Mouse (Mus musculus): ENCODE measurements around the gene Trim7.
"Not testable (repeated sequence)": the region's sequence is repeated elsewhere in the genome, so short reads cannot be mapped to it uniquely, and the experiment has no call there.

The Trim7 gene

GRCm38 (mm10) chr11:48823536-48823972 is 2.4 kb upstream of the Trim7 start:
- DNase-seq (ENCODE audit: low spot score) = no peak

GRCm38 (mm10) chr11:48824311-48824830 is 1.6 kb upstream of the Trim7 start:
- DNase-seq (ENCODE audit: low spot score) = no peak

- no peak for DNase-seq (ENCODE audit: low spot score)
Observed at GRCm38 (mm10) chr11:48826752-48827096, 784 bp downstream of the Trim7 start.

GRCm38 (mm10) chr11:48827926-48828325 is 2.0 kb downstream of the Trim7 start:
- DNase-seq (ENCODE audit: low spot score) = no peak

DNA sequence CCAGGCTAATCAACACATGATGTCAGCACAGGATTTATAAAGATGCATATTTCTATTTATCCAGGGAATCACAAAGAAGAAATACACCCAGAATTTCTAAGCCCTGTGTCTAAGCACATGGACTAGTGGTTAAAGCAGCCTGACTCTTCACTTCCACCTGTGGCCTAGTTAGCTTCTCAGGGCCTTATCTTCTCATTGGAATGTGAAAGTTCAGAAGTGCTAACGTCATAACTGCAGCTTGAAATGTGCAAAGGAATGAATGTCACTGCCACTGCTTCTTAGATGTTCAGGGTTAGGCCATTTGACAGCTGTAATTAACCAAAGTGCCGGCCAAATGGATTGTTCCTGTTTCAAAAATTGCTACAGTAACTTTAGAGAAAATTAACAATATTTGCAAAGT is 4.3 kb downstream of the Trim7 start:
- no peak for DNase-seq (ENCODE audit: low spot score)

GRCm38 (mm10) chr11:48831273-48831672 is 5.3 kb downstream of the Trim7 start:
- no peak for DNase-seq (ENCODE audit: low spot score)

- no peak for DNase-seq (ENCODE audit: low spot score)
Observed at GRCm38 (mm10) chr11:48833078-48833730, 7.3 kb downstream of the Trim7 start.

DNA sequence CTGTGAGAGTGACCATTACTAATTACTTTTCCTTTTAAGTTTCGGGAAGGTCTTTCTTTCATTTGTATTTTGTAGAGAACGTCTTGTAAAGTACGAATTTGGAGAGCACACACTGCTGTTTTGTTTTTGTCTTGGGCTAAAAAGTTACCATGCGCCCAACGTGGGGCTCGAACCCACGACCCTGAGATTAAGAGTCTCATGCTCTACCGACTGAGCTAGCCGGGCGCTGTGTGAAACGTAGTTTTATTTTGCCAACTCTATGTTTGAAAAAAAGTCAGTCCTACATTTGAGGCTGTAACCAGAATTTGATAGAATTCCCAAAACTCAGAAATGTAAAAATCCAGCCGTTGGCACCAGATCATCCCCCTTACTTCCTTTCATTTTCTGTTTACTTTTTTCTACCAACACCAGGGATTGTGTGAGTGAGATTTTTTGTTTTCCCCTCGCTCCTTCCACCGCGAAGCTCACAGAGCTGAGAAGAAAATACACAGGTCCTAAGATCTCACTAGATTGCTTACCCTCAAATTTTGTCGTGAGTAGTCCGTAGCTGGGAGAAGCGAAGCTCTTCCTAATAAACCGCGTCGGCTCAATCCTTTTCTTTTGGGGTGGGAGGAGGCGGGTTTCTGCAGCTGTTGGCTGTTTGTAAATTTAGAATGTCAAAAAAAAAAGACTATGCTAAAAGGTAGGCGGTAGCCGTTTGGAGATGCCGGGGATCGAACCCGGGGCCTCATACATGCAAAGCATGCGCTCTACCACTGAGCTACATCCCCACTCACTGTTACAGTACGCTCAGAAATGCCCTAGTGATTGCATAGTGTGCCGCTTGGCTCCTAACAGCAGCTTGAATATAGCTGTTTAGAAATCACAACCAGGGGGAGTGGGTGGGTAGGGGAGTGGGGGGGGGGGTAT is 8.0 kb downstream of the Trim7 start:
- DNase-seq (ENCODE audit: low spot score) = peak; percentile 87

GRCm38 (mm10) chr11:48835923-48836322 is 10.0 kb downstream of the Trim7 start:
- DNase-seq (ENCODE audit: low spot score) = no peak

DNA sequence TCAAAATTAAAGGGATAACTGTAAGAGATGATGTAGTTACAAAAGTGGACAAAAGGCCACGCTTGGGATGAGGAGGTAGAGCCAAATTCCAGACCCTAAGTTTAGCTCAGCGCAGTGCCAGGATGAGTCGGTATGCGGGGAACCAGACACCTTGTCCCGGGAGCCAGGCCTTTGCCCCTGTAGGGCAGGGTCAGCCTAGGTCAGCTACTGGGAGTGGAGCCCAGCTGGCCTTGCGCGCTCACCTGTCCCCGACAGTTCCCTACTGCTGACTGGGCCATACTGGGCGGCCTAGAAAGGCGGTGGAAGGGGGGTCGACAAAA is 11.0 kb downstream of the Trim7 start:
- no peak for DNase-seq (ENCODE audit: low spot score)

DNA sequence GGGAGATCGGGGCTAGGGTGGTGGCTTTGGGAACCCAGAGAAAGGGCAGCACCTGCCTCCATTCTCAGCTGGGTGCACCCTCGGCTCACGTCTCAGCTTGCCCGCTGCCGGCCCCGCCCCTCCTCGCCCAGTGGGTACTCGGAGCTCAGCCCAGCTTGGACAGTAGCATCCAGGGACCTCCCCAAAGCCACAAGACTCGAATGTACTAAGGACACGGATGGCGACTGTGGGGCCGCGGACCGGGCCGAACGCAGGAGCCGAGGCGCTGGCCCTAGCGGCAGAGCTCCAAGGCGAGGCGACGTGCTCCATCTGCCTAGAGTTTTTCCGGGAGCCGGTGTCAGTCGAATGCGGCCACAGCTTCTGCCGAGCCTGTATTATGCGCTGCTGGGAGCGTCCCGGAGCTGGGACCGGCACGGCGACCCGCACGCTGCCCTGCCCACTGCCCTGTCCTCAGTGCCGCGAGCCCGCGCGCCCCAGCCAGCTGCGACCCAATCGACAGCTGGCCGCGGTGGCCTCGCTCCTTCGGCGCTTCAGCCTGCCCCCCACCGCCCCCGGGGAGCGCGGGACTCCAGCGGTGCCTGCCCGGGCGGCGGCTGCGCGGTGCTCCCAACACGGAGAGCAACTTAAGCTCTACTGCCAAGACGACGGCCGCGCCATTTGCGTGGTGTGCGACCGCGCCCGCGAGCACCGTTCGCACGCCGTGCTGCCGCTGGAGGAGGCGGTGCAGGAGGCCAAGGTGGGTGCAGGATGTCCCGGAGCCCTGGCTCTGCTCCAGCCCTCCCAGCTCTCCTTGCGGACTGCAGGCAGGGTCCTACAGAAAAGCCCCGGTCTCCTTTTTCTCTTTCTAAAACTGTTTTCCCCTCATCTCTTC is 11.6 kb downstream of the Trim7 start:
- DNase-seq (ENCODE audit: low spot score) = peak; percentile 48

DNA sequence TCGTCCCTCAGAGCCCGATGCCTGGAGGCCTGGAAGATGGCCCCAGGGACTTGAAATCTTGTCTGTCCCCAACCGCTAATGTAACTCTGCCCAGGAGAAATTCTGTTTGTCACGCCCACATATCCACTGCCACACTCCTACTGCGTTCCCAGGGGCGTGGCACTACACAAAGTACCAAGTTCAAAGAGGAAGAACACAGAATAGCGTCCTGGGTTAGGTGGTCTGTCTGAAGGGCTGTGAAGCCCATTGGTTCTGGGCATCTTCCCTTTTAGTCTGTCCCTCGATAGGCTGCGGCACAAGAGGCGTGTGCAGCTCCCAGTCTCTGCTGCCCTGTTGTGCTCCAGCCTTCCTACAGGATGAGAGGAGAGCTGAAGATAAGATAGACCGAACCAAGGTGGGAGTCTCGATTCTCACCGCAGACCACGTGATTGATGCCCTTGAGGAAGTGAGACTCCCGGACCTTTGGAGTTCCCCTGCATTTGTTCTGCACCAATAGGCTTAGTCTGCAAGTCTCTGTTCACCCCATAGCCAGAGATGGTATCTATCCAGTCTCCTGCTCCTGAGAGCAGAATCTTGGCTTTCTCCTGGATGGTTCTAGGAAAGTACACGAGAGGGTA is 12.3 kb downstream of the Trim7 start:
- DNase-seq (ENCODE audit: low spot score) = no peak

DNA sequence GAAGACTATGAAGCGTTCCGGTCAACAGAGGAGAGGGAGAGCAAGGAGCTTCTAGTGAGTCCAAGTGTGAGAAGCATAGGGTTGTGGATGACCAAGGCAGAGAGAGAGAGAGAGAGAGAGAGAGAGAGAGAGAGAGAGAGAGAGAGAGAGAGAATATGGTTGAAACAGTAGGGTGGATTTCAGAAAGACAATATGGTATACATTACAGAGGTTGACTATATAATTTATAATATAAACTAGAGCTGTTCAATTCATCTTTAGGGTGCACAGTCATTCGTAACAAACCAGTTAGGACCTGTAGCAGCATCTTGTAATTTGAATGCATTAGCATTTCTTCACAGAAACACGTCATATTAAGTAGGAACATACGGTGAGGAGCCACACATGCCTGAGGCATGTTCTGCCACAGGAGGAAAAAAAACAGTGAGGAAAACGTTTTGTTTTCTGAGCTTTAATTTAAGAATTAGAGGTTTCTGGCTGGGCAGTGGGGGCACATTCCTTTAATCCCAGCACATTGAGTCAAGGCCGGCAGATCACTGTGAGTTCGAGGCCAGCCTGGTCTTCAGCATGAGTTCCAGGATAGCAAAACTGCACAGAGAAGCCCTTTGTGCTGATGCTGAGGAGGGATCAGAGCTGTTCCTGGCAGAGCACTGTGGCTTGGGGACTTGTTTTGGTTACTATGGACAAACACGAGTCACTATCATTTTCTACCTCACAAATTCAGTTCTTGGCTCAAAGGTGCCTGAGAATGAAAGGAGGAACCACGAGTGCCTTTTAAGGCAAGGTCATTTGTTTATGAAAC is 13.1 kb downstream of the Trim7 start:
- no peak for DNase-seq (ENCODE audit: low spot score)

GRCm38 (mm10) chr11:48840805-48841204 is 14.9 kb downstream of the Trim7 start:
- DNase-seq (ENCODE audit: low spot score) = no peak

DNA sequence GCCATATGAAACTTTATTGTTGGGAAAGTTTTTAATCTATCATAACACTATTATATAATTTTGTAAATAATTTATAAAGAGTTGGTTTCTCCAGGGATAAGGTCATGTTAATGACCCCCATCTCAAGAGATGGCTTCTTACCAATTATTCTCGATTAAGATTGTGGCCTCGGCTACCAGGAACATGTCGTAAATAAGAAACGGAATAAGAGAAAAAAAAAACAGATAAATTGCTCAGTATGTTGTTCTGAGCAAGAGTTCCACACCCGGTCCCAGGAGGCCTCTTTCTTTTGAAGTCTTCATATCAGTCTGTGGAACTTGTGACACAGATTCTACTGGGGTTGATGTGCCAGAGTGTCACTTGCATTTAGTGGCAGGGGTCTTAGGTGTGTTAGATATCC is 15.3 kb downstream of the Trim7 start:
- no peak for DNase-seq (ENCODE audit: low spot score)

DNA sequence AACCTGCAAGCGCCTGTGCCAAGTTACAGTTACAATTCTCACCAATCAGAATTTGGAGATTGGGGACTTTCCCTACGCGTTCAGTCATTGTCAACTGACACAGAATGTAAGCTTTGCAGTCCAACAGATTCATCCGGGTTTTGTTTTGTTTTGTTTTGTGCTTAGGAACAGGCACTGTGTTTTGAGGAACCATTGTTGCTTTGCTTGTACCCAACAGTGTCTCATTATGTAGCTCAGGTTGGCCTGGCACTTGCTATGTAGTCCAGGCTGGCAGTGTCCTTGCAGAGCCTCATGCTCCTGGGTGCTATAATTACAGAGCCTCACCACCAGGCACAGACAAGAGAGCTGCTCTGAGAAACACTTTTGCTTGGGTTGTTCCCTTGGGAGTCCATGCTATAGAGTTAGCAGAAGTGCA is 16.4 kb downstream of the Trim7 start:
- no peak for DNase-seq (ENCODE audit: low spot score)

DNA sequence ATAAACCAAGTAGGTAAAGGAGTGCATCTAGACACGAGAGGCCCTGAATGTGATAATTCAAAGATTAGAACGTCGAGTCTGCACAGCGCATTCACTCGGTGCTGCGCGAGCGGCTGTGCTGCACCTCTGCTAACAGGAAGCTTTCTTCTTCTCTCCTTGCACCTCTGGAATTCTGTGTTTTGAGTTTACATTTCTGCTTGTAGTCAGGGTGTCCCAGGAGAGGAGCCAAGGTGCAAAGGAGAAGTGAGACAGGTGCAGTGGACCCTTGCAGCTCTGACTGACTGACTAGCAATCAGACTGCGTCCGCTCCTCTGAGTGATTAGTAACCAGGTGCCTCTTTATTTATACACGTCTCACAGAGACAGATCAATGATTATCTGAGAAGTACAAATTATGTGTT is 17.3 kb downstream of the Trim7 start:
- DNase-seq (ENCODE audit: low spot score) = no peak

GRCm38 (mm10) chr11:48844309-48844708 is 18.4 kb downstream of the Trim7 start:
- DNase-seq (ENCODE audit: low spot score) = no peak

- no peak for DNase-seq (ENCODE audit: low spot score)
Observed at GRCm38 (mm10) chr11:48845244-48845815, 19.4 kb downstream of the Trim7 start.

DNA sequence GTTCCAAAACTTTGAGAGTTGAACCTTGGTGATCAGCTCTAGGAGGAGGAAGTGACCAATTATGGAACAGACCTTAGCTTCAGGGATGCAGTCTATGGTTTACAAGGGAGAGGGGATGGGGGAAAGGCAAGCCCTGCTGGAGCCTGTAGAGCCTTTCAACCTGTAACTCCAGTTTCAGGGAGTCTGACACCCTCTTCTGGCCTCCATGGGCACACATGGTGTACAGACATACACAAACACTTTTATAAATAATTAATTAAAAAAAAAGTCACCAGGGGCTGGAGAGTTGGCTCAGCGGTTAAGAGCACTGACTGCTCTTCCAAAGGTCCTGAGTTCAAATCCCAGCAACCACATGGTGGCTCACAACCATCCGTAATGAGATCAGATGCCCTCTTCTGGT is 20.4 kb downstream of the Trim7 start:
- DNase-seq (ENCODE audit: low spot score) = not testable (repeated sequence)

- DNase-seq (ENCODE audit: low spot score) = no peak
Observed at GRCm38 (mm10) chr11:48846881-48847280, 20.9 kb downstream of the Trim7 start.
